Mouse (Mus musculus) forebrain, embryonic 16.5 days (tissue): ENCODE measurements around the gene Mybphl. TPM values are rescaled to one million over a fixed set of nuclear protein-coding genes. Genes with fewer than 3 reads are reported as not detected.
A peak's percentile ranks its signal among the peaks of the same experiment; 100 is the strongest.

Source experiments
- ATAC-seq: fragments of 200-750 bp; cut with Nextera tagmentation; 2 replicates; pipeline ENCODE4 v1.8.0; 2017; ENCODE audit warnings: mild to moderate bottlenecking, moderate library complexity
- H3K27ac ChIP-seq: fragments of 300-500 bp; sonication (generic); 2 replicates; pipeline ENCODE4 v1.5.1; 2014; ENCODE audit warnings: low read length, control low read depth
- H3K27me3 ChIP-seq: fragments of 300-500 bp; sonication (generic); replicated peaks from 2 replicates; pipeline ENCODE4 v1.6.1; 2014; ENCODE audit warnings: low read length; ENCODE audit not compliant: control insufficient read depth, insufficient read depth
- H3K36me3 ChIP-seq: fragments of 300-500 bp; sonication (generic); 2 replicates; pipeline ENCODE4 v1.6.1; 2014; ENCODE audit not compliant: control insufficient read depth, insufficient read depth
- H3K4me1 ChIP-seq: fragments of 300-500 bp; sonication (generic); replicated peaks from 2 replicates; pipeline ENCODE4 v1.6.1; 2014; ENCODE audit warnings: low read length; ENCODE audit not compliant: control insufficient read depth, insufficient read depth
- H3K4me2 ChIP-seq: fragments of 300-500 bp; sonication (generic); 2 replicates; pipeline ENCODE4 v1.6.1; 2014; ENCODE audit warnings: mild to moderate bottlenecking, low read length, control low read depth
- H3K4me3 ChIP-seq: fragments of 300-500 bp; sonication (generic); replicated peaks from 2 replicates; pipeline ENCODE4 v1.5.1; 2014; ENCODE audit warnings: mild to moderate bottlenecking, low read length, control low read depth
- H3K9ac ChIP-seq: fragments of 300-500 bp; sonication (generic); replicated peaks from 2 replicates; pipeline ENCODE4 v1.6.1; 2014; ENCODE audit warnings: low read depth, low read length, control low read depth
- H3K9me3 ChIP-seq: fragments of 300-500 bp; sonication (generic); 2 replicates; pipeline ENCODE4 v1.6.1; 2016; ENCODE audit warnings: low read length; ENCODE audit not compliant: control insufficient read depth
- WGBS: fragments of 180-500 bp; shearing (Covaris S2); extraction: QIAGEN DNeasy Blood & Tissue Kit; methylation state at CpG from one replicate; pipeline ENCODE4 v1.1.7; 2014; 5-methylcytosine and 5-hydroxymethylcytosine counted together
- polyA plus RNA-seq: library from polyadenylated mRNA; unstranded; fragments of >200 nt; fragmentation: Nextera tagmentation; extraction: Ambion mirVana; gene quantifications from 2 replicates; pipeline ENCODE4 v1.2.1, GENCODE M21; 2015

Mybphl gene
- polyA plus RNA-seq, 1 experiment from 2014 or later: 0.16 TPM

DNA sequence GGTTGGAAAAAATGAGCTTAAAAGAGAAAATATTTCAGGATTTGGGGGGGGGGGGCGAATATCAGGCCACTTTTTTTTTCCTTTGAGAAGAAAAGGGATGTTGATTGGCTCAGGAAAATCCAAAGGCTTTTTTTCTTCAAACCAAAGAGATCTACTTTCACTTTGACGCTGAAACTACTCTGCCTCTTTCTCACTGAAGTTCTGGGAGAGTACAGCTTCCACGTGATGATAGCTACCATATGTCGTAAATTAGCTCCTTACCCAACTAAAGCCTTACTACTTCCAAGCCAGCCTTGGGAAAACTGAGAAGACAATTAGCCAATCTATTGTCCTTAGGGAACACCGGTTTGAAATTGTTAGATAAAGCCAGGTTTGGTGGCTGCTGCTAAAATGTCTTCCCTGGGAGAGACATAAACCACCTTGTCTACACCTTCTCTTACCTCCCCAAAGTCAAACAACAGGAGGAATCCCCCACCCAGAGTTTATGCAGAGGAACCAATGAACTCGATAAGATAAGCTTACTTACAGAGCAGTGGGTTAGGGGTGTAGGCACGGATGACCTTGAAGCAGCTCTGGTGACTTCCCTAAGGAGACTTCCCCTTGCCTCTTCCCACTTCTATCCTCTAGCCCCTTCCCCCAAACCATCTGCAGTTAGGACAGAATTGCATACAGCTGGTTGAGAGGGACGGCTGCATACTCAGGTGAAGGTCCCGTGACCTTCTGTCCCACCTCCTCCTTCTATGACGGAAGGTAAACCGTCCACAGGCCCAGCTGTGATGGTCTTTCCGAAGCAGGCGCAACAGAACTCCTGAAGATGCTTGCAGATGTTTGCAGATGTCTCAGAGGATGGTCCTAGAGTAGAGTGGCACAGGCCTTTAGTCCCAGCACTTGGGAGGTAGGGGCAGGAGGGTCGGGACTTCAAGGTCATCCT, 17.5 kb downstream of the Mybphl start:
- Histone ChIP-seq H3K36me3 (no peaks in the 10 kb centered on the region), H3K4me2 (no peak overlapping the region), H3K27ac (no peak overlapping the region), H3K27me3 (no peaks in the 10 kb centered on the region), H3K4me1 (peaks cover 30% of the 10 kb centered on the region), H3K4me3 (no peak overlapping the region), H3K9me3 (no peaks in the 10 kb centered on the region), H3K9ac (no peak overlapping the region)
- 80% methylated on average over 14 of the region's 14 CpGs for WGBS
- no peak for ATAC-seq

DNA sequence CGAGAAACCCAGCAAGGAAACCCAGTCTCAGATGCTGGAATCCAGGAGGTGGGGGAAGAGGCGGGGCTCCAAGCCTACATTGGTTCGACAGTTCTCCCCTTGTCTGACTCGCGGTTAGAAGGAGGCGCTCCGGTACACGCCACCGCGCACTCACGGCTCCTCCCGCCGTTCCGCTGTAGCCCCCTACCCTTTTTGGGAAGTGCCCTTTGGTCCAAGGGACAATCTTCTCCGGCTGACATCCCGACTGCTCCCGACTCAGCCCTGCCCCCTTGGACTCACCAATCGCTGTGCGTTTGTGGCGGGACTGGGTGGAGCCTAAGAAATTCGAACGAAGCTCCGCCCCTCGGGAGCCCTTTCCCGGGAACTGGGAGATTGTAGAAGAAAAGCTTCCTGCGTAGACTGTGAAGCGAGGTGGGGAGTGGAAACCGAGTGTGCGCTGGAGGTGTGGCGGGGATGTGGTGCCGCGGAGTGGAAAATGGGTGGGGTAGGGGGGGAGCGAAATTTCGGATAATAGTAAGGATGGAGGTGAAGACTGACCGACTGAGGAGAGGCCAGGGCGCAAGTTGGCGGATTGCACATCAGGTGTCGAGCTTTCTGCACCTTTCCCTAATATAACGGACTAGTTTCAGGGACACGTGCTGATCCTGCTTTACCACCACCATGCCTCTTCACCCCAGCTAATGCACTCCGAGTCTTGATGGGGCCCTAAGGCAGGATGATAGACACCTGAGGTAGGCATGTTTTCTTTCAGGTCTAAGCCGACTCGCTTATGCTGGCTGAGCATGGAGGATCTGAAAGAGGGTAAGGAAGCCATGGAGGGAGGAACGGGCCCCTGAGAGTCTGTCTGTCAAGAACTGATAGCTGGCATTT, 19.0 kb downstream of the Mybphl start, which contains the start of gene Psrc1:
Psrc1 (plus strand) TSS at position 355 of the 870 bp plus-strand sequence.
- peaks cover 32% of the 10 kb centered on the region for H3K4me1 ChIP-seq
- peak within 1 kb of the TSS; percentile 45; the same call in 1 of the 2 replicates for H3K27ac ChIP-seq
- ATAC-seq: peak; percentile 94
- H3K4me2 ChIP-seq: peak within 1 kb of the TSS; percentile 68
- under 1% methylated on average over 44 of the region's 44 CpGs for WGBS
- H3K9me3 ChIP-seq: no peaks in the 10 kb centered on the region
- H3K36me3 ChIP-seq: peaks cover 3% of the 10 kb centered on the region; the same call in 1 of the 2 replicates
- peak within 1 kb of the TSS; percentile 79 for H3K4me3 ChIP-seq
- peak within 1 kb of the TSS; percentile 63 for H3K9ac ChIP-seq
- H3K27me3 ChIP-seq: no peaks in the 10 kb centered on the region

DNA sequence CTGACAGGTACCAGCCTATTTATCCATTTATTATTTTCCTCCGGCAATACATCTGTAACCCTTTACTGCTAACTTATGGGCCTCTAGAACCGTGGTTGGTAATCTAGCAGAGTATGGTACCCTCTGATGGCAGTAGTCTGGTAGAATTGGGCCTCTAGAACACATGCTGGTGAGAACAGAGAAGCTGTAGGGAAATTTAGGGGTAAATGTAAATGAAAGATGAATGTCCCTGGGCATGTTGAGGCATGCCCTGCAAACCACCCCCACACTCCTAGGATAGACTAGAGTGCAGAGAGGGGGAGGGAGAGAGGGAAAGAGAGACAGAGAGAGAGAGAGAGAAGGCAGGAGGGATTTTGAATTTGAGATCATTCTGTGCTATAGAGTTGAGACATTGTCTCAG, 19.7 kb downstream of the Mybphl start:
- ATAC-seq: no peak
- Histone ChIP-seq H3K4me2 (peak overlapping the region; percentile 68), H3K9me3 (no peaks in the 10 kb centered on the region), H3K27me3 (no peaks in the 10 kb centered on the region), H3K4me1 (peaks cover 35% of the 10 kb centered on the region), H3K27ac (no peak overlapping the region), H3K4me3 (peak overlapping the region; percentile 79), H3K9ac (peak overlapping the region; percentile 63; the same call in 1 of the 2 replicates), H3K36me3 (peaks cover 3% of the 10 kb centered on the region; the same call in 1 of the 2 replicates)
- WGBS: 37% methylated on average over 2 of the region's 2 CpGs

DNA sequence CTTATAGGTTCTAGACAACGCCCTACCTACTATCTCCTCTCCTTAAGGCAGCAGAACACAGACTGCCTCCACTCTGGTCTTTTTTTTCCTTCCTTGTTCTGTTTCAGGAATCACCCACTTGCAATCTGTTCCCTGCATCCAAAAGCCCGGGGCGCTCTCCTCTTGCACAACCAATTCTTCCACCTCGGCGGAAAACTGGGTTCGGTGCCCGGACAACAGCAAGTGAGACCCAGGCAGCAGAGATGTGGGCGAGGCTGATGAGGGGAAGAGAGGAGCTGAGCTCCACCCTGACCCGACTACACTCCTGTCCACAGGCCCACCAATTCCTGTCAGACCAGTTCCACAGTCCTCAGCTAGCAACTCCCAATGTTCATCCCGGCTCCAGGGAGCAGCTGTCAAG, 21.5 kb downstream of the Mybphl start:
- Histone ChIP-seq H3K36me3 (peaks cover 3% of the 10 kb centered on the region; the same call in 1 of the 2 replicates), H3K4me3 (no peak overlapping the region), H3K9ac (no peak overlapping the region), H3K9me3 (no peaks in the 10 kb centered on the region), H3K4me2 (no peak overlapping the region), H3K4me1 (peaks cover 31% of the 10 kb centered on the region), H3K27ac (no peak overlapping the region), H3K27me3 (no peaks in the 10 kb centered on the region)
- 89% methylated on average over 10 of the region's 10 CpGs for WGBS
- ATAC-seq: no peak

DNA sequence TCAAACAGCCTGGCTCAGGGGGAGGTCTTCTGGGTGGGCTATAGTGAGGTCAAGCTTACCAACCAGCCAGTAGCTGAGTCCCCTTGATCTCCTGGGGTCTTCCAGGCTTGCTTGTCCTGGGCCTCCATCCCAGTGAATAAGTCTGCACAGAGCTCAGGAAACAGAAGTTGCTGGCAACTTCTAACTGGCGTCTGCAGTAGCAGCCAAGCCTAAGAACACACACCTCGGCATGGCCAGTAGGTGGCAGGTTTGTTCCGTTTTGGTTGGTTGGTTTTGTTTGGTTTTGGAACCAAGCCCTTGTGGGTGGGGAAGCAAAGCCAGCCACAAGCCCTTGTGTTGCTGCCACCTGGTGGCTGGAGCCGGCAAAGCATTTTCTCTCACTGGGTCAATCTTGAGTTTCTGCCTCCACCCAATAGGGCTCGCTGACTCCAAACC, 24.4 kb downstream of the Mybphl start:
- Histone ChIP-seq H3K36me3 (peaks cover 3% of the 10 kb centered on the region), H3K27ac (peak overlapping the region; percentile 65), H3K4me3 (no peak overlapping the region), H3K9me3 (no peaks in the 10 kb centered on the region), H3K4me1 (peaks cover 20% of the 10 kb centered on the region), H3K4me2 (no peak overlapping the region), H3K27me3 (no peaks in the 10 kb centered on the region), H3K9ac (no peak overlapping the region)
- peak; percentile 75 for ATAC-seq
- WGBS: 0% methylated on average over 5 of the region's 5 CpGs

DNA sequence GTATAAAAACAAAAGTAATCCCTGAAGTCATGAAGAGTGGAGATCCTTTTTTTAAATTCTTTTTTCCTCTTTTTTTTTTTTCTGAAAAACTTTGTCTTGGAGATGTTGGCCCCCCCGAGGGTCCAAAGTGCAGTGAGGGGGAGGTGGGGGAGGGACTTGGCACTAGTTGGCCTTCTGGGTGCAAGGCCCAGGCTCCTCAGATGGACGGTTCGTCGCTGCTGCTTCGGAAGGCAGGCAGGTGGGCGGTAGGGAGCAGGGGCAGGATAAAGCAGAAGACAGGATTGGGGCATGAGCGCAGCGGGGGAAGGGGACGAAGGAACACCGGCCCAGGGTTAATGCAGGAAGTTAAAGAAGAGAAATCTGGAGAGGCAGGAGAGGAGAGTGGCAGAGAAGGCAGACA, 27.6 kb downstream of the Mybphl start:
- 25% methylated on average over 10 of the region's 10 CpGs for WGBS

DNA sequence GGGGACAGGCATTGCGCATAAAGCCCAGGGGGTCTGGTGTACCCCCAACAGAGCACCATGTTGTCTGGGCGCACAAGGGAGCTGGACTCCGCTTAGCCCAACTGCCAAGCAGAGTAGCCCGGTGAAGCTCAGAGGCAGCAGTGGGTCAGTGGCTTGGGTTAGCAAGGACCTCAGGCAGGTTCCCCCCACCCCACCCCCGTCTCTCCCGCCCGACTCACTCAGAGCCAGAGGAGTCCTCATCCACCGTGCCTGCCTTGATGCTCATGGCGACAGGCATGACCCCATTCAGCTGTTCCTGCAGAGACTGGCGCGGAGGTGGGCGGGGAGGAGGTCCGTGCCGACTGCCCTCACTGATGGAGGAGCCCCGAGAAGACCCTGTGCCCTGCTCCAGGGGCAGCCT, 28.1 kb downstream of the Mybphl start:
- H3K4me1 ChIP-seq: peaks cover 9% of the 10 kb centered on the region
- H3K27ac ChIP-seq: no peak overlapping the region
- H3K4me3 ChIP-seq: no peak overlapping the region
- ATAC-seq: no peak
- H3K9me3 ChIP-seq: no peaks in the 10 kb centered on the region
- WGBS: 54% methylated on average over 15 of the region's 15 CpGs
- no peaks in the 10 kb centered on the region for H3K27me3 ChIP-seq
- H3K36me3 ChIP-seq: peaks cover 23% of the 10 kb centered on the region
- H3K4me2 ChIP-seq: no peak overlapping the region
- H3K9ac ChIP-seq: no peak overlapping the region

More for the DNA sequence above, 27.6 kb downstream of the Mybphl start:
- no peaks in the 10 kb centered on the region for H3K9me3 ChIP-seq
- H3K27ac ChIP-seq: no peak overlapping the region
- no peak overlapping the region for H3K4me2 ChIP-seq
- peaks cover 9% of the 10 kb centered on the region for H3K4me1 ChIP-seq
- H3K27me3 ChIP-seq: no peaks in the 10 kb centered on the region
- H3K36me3 ChIP-seq: peaks cover 24% of the 10 kb centered on the region
- ATAC-seq: no peak
- H3K4me3 ChIP-seq: no peak overlapping the region
- no peak overlapping the region for H3K9ac ChIP-seq

DNA sequence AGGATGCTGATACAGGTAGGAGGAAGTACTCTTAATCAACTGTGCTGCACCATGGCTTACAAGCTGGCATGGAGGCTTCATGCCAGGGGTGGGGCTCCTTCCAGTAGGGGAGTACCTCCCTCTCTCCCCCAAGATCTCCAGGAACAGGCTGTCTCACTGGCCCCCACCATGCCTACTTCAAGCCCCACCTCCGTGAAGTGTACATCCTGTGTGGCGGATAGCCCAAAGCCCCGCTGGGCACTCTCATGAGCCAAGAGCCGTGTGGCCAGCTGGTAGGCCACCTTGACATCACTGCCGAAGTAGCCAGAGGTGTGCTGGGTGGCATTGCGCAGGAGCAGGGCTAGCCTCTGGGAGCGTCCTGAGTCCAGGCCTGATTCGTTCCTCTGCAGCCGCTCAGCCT, 33.6 kb downstream of the Mybphl start:
- Histone ChIP-seq H3K36me3 (peaks cover 50% of the 10 kb centered on the region), H3K27ac (no peak overlapping the region), H3K9ac (no peak overlapping the region), H3K4me1 (peaks cover 8% of the 10 kb centered on the region), H3K9me3 (no peaks in the 10 kb centered on the region), H3K27me3 (no peaks in the 10 kb centered on the region), H3K4me3 (no peak overlapping the region), H3K4me2 (no peak overlapping the region)
- WGBS: 94% methylated on average over 9 of the region's 9 CpGs
- no peak for ATAC-seq

DNA sequence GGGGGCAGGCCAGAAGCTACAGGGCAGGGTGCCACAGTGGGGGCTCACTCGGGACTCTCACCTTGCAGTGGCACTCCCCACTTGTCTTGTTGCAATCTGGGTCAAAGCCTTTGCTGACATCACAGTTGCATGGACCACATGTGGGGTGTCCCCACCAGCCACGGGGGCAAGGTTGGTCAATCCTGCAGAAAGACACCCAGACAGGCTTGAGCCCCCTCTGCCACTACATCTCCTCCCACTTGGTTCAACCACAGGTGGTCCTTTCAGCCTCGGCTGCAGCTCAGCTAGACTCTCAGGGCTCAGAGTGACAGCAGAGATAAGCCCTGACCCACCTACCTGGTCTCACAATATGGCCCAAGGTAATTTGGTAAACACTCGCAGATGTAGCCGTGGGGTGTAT, 35.7 kb downstream of the Mybphl start:
- Histone ChIP-seq H3K4me3 (no peak overlapping the region), H3K27me3 (no peaks in the 10 kb centered on the region), H3K36me3 (peaks cover 45% of the 10 kb centered on the region), H3K27ac (no peak overlapping the region), H3K4me2 (no peak overlapping the region), H3K9me3 (no peaks in the 10 kb centered on the region), H3K4me1 (peaks cover 12% of the 10 kb centered on the region), H3K9ac (no peak overlapping the region)
- WGBS: 81% methylated on average over 5 of the region's 5 CpGs
- ATAC-seq: no peak
